Mouse (Mus musculus): Measurements from ENCODE around the gene Cfap45. TPM values are rescaled to one million over a fixed set of nuclear protein-coding genes. Genes with fewer than 3 reads are reported as not detected.

Cfap45 gene
- polyA plus RNA-seq, 1 experiment: 0.33 TPM

DNA sequence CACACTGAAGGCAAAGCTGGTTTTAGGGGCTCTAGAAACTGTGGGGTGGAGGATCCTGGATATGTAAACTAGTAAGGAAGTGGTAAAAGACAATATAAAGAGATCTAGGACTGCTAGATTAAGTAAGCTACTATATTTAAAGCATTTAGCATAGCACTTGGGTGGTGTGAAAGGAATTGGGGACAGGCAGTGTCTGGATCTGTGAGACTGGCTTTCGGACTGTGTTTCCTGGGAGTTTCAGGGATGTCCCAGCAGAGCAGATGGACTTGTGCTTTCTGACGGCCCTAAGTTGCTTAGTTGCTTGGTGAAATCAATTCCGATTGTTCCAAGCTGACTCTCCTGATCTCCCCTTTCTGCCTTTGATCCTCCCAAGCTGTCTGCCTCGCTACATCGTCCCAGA is 34.0 kb upstream of the Cfap45 start:
- Histone ChIP-seq H3K36me3 (ENCODE audit: control insufficient read depth, insufficient read depth, low read length) (no peaks in the 10 kb centered on the region), H3K4me3 (ENCODE audit: insufficient read depth, low read depth, low read length) (no peak overlapping the region), H3K4me1 (ENCODE audit: control insufficient read depth, insufficient read depth, low read length) (no peaks in the 10 kb centered on the region), H3K27me3 (replicated peaks; ENCODE audit: control insufficient read depth, insufficient read depth, low read length) (no peaks in the 10 kb centered on the region), H3K27ac (ENCODE audit: insufficient read depth, low read depth, low read length) (no peak overlapping the region)
- WGBS: 86% methylated on average over 5 of the region's 5 CpGs
- no peak for DNase-seq
- TF ChIP-seq POLR2A (IDR thresholded peaks at IDR 0.05; ENCODE audit: low read depth, low read length): no peak
- TF ChIP-seq CTCF (conservative IDR thresholded peaks at IDR 0.05; ENCODE audit: insufficient read depth, insufficient read length, low read depth, low read length): no peak

- 80% methylated on average over 4 of the region's 4 CpGs for WGBS
- Histone ChIP-seq H3K27me3 (replicated peaks; ENCODE audit: control insufficient read depth, insufficient read depth, low read length) (no peaks in the 10 kb centered on the region), H3K36me3 (ENCODE audit: control insufficient read depth, insufficient read depth, low read length) (no peaks in the 10 kb centered on the region), H3K27ac (ENCODE audit: insufficient read depth, low read depth, low read length) (no peak overlapping the region), H3K4me3 (ENCODE audit: insufficient read depth, low read depth, low read length) (no peak overlapping the region), H3K4me1 (ENCODE audit: control insufficient read depth, insufficient read depth, low read length) (no peaks in the 10 kb centered on the region)
- no peak for DNase-seq
- no peak for TF ChIP-seq POLR2A (IDR thresholded peaks at IDR 0.05; ENCODE audit: low read depth, low read length)
- no peak for TF ChIP-seq CTCF (conservative IDR thresholded peaks at IDR 0.05; ENCODE audit: insufficient read depth, insufficient read length, low read depth, low read length)
These were observed 32.7 kb upstream of the Cfap45 start for GRCm38 (mm10) chr1:172487859-172488258.

- no peak for DNase-seq
- Histone ChIP-seq H3K27me3 (replicated peaks; ENCODE audit: control insufficient read depth, insufficient read depth, low read length) (no peaks in the 10 kb centered on the region), H3K27ac (ENCODE audit: insufficient read depth, low read depth, low read length) (no peak overlapping the region), H3K36me3 (ENCODE audit: control insufficient read depth, insufficient read depth, low read length) (no peaks in the 10 kb centered on the region), H3K4me1 (ENCODE audit: control insufficient read depth, insufficient read depth, low read length) (no peaks in the 10 kb centered on the region), H3K4me3 (ENCODE audit: insufficient read depth, low read depth, low read length) (no peak overlapping the region)
- 75% methylated on average over 7 of the region's 7 CpGs for WGBS
- no peak for TF ChIP-seq POLR2A (IDR thresholded peaks at IDR 0.05; ENCODE audit: low read depth, low read length)
- no peak for TF ChIP-seq CTCF (conservative IDR thresholded peaks at IDR 0.05; ENCODE audit: insufficient read depth, insufficient read length, low read depth, low read length)
These were observed 31.8 kb upstream of the Cfap45 start for GRCm38 (mm10) chr1:172488831-172489230.

GRCm38 (mm10) chr1:172489585-172490250 is 30.9 kb upstream of the Cfap45 start:
- Histone ChIP-seq H3K4me3 (ENCODE audit: insufficient read depth, low read depth, low read length) (no peak overlapping the region), H3K27me3 (replicated peaks; ENCODE audit: control insufficient read depth, insufficient read depth, low read length) (no peaks in the 10 kb centered on the region), H3K27ac (ENCODE audit: insufficient read depth, low read depth, low read length) (no peak overlapping the region), H3K4me1 (ENCODE audit: control insufficient read depth, insufficient read depth, low read length) (no peaks in the 10 kb centered on the region), H3K36me3 (ENCODE audit: control insufficient read depth, insufficient read depth, low read length) (no peaks in the 10 kb centered on the region)
- WGBS: 55% methylated on average over 12 of the region's 12 CpGs
- TF ChIP-seq POLR2A (IDR thresholded peaks at IDR 0.05; ENCODE audit: low read depth, low read length): no peak
- no peak for TF ChIP-seq CTCF (conservative IDR thresholded peaks at IDR 0.05; ENCODE audit: insufficient read depth, insufficient read length, low read depth, low read length)
- no peak for DNase-seq

GRCm38 (mm10) chr1:172490261-172490661 is 30.3 kb upstream of the Cfap45 start:
- 7% methylated on average over 10 of the region's 10 CpGs for WGBS
- Histone ChIP-seq H3K4me3 (ENCODE audit: insufficient read depth, low read depth, low read length) (peak overlapping the region; percentile 38), H3K27me3 (replicated peaks; ENCODE audit: control insufficient read depth, insufficient read depth, low read length) (no peaks in the 10 kb centered on the region), H3K27ac (ENCODE audit: insufficient read depth, low read depth, low read length) (no peak overlapping the region), H3K36me3 (ENCODE audit: control insufficient read depth, insufficient read depth, low read length) (no peaks in the 10 kb centered on the region), H3K4me1 (ENCODE audit: control insufficient read depth, insufficient read depth, low read length) (no peaks in the 10 kb centered on the region)
- peak; percentile 88 for DNase-seq
- TF ChIP-seq POLR2A (IDR thresholded peaks at IDR 0.05; ENCODE audit: low read depth, low read length): no peak
- peak; percentile 95 for TF ChIP-seq CTCF (conservative IDR thresholded peaks at IDR 0.05; ENCODE audit: insufficient read depth, insufficient read length, low read depth, low read length)

DNA sequence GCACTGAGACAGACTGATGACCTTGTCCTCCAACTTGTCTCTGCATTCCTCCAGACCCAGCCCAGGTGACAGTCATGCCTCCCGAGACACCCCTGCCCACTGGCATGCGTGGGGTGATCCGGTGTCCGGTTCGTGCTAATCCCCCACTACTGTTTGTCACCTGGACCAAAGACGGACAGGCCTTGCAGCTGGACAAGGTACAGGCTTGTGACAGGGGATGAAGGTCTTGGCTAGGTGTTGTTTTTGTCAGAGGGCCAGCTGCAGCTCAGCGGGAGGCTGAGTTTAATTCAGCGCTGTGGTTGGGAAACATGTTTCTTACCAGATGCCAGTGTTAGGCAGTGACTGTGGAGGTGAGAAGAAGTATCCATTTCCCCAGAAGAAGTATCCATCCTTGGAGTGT is 28.6 kb upstream of the Cfap45 start:
- H3K36me3 ChIP-seq (ENCODE audit: control insufficient read depth, insufficient read depth, low read length): no peaks in the 10 kb centered on the region
- WGBS: 68% methylated on average over 8 of the region's 8 CpGs

GRCm38 (mm10) chr1:172493516-172493915 is 27.1 kb upstream of the Cfap45 start:
- Histone ChIP-seq H3K4me3 (ENCODE audit: insufficient read depth, low read depth, low read length) (no peak overlapping the region), H3K27me3 (replicated peaks; ENCODE audit: control insufficient read depth, insufficient read depth, low read length) (no peaks in the 10 kb centered on the region), H3K4me1 (ENCODE audit: control insufficient read depth, insufficient read depth, low read length) (no peaks in the 10 kb centered on the region), H3K36me3 (ENCODE audit: control insufficient read depth, insufficient read depth, low read length) (no peaks in the 10 kb centered on the region), H3K27ac (ENCODE audit: insufficient read depth, low read depth, low read length) (no peak overlapping the region)
- WGBS: 73% methylated on average over 6 of the region's 6 CpGs
- DNase-seq: no peak
- TF ChIP-seq CTCF (conservative IDR thresholded peaks at IDR 0.05; ENCODE audit: insufficient read depth, insufficient read length, low read depth, low read length) (no peak), POLR2A (IDR thresholded peaks at IDR 0.05; ENCODE audit: low read depth, low read length) (no peak)

More for the DNA sequence above, 28.6 kb upstream of the Cfap45 start:
- no peak overlapping the region for H3K4me3 ChIP-seq (ENCODE audit: insufficient read depth, low read depth, low read length)
- no peaks in the 10 kb centered on the region for H3K27me3 ChIP-seq (replicated peaks; ENCODE audit: control insufficient read depth, insufficient read depth, low read length)
- H3K27ac ChIP-seq (ENCODE audit: insufficient read depth, low read depth, low read length): no peak overlapping the region
- DNase-seq: peak; percentile 65
- TF ChIP-seq POLR2A (IDR thresholded peaks at IDR 0.05; ENCODE audit: low read depth, low read length): no peak
- TF ChIP-seq CTCF (conservative IDR thresholded peaks at IDR 0.05; ENCODE audit: insufficient read depth, insufficient read length, low read depth, low read length): no peak
- H3K4me1 ChIP-seq (ENCODE audit: control insufficient read depth, insufficient read depth, low read length): no peaks in the 10 kb centered on the region

All from kidney, adult 2 months (tissue).